Mouse (Mus musculus): ENCODE results near the gene Cant1. TPM values are rescaled to one million over a fixed set of nuclear protein-coding genes. Genes with fewer than 3 reads are reported as not detected.
"Not testable (repeated sequence)": the region's sequence is repeated elsewhere in the genome, so short reads cannot be mapped to it uniquely, and the experiment has no call there.

Gene Cant1
- polyA plus RNA-seq, 1 experiment from 2014 or later, result 21.7 TPM

DNA sequence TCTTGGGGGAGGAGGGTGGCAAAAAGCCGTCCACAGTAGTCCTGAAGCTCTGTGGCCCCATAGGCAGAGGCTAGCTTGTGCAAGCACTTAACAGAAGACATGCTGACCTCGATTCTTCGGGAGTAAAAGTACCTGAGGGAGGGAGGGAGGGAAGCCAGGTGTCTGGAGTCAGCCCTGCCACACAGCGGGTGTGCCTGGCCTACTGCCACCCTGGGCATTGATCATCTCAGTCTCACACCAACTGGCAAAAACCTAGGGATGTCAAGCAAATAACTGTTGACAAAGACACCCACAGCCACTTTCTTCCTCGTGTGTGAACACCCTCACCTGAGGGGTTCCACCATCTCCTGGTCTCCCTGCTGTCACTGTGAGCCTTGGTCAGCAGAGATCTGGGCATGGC, 24.9 kb downstream of the Cant1 start:
- Histone ChIP-seq H3K27me3 (ENCODE audit: control insufficient read depth, insufficient read depth, low read length) (no peaks in the 10 kb centered on the region), H3K36me3 (ENCODE audit: control insufficient read depth, insufficient read depth, low read length) (no peaks in the 10 kb centered on the region), H3K4me3 (ENCODE audit: low read depth, low read length) (no peak overlapping the region), H3K27ac (ENCODE audit: low read depth, low read length) (no peak overlapping the region), H3K9me3 (ENCODE audit: control insufficient read depth, low read length) (no peaks in the 10 kb centered on the region), H3K4me1 (ENCODE audit: control insufficient read depth, insufficient read depth, low read length) (no peaks in the 10 kb centered on the region), H3K9ac (ENCODE audit: low read length) (no peak overlapping the region), H3K4me2 (no peak overlapping the region)
- ATAC-seq (ENCODE audit: low FRiP score), result no peak
- no peak for DNase-seq (ENCODE audit: low spot score, missing footprints)
- 78% methylated on average over 5 of the region's 5 CpGs for WGBS

DNA sequence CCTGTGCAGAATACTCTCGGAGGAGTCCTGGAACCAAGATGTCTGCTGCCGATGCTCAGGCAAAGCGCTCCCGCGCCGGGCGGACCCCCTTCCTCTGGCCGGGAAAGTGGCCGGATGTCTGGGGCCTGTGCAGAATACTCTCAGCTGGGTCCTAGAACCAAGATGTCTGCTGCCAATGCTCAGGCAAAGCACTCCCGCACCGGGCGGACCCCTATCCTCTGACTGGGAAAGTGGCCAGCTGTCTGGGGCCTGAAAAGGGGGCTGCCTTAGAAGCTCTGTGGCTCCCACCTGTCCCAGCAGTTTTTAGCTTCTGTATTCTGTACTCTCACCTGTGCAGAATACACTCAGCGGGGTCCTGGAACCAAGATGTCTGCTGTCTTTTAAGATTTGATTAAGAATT, 31.1 kb downstream of the Cant1 start:
- H3K9ac ChIP-seq (ENCODE audit: low read length); DNase-seq (ENCODE audit: low spot score, missing footprints); H3K4me3 ChIP-seq (ENCODE audit: low read depth, low read length); H3K4me1 ChIP-seq (ENCODE audit: control insufficient read depth, insufficient read depth, low read length); ATAC-seq (ENCODE audit: low FRiP score); H3K4me2 ChIP-seq; H3K36me3 ChIP-seq (ENCODE audit: control insufficient read depth, insufficient read depth, low read length); H3K27ac ChIP-seq (ENCODE audit: low read depth, low read length); H3K9me3 ChIP-seq (ENCODE audit: control insufficient read depth, low read length); H3K27me3 ChIP-seq (ENCODE audit: control insufficient read depth, insufficient read depth, low read length): not testable (repeated sequence)
- WGBS, result 92% methylated on average over 13 of the region's 13 CpGs

DNA sequence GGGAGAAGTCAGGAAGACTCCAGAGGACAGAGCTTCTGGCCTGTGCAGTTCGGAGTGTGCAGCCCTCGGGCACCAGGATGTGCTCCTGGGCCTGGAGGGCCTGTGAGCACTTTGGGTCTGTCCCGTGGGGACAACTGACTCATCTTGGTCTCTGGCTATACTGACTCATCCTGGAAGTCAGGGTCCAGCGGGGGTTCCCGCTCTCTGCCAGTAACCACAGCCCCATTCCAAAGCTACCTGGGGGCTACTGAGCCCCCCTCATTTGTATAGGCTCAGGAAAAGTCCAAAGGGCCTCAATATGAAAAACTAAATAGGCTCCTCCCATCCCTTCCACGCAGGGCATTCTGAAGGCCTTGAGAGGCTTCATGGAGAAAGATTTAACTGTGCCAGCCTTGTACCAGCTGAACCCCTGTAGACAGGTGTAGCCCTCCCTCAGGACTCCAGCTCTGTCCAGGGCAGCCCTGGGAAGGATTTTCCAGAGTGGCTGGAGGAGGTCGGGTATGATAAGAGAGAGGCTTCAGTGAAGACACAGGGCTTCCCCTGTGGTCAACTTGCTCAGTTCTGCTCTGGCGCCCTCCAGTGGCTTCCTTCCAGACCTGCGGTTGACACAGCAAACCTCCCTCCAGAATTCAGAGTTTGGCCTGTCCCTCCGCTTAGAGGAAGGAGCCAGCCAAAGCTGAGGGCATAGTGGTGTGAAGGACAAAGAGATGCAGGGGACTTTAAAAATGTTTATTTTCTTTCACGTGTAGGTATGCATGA, 39.5 kb downstream of the Cant1 start:
- 46% methylated on average over 11 of the region's 11 CpGs for WGBS
- Histone ChIP-seq H3K4me2 (no peak overlapping the region), H3K4me3 (ENCODE audit: low read depth, low read length) (no peak overlapping the region), H3K27ac (ENCODE audit: low read depth, low read length) (no peak overlapping the region), H3K27me3 (ENCODE audit: control insufficient read depth, insufficient read depth, low read length) (no peaks in the 10 kb centered on the region), H3K9ac (ENCODE audit: low read length) (no peak overlapping the region), H3K9me3 (ENCODE audit: control insufficient read depth, low read length) (no peaks in the 10 kb centered on the region), H3K36me3 (ENCODE audit: control insufficient read depth, insufficient read depth, low read length) (no peaks in the 10 kb centered on the region), H3K4me1 (ENCODE audit: control insufficient read depth, insufficient read depth, low read length) (no peaks in the 10 kb centered on the region)
- DNase-seq (ENCODE audit: low spot score, missing footprints), result peak; percentile 97
- 0 out of 2 replicates have a peak, but pooled peaks have one; percentile 22 for ATAC-seq (ENCODE audit: low FRiP score)

DNA sequence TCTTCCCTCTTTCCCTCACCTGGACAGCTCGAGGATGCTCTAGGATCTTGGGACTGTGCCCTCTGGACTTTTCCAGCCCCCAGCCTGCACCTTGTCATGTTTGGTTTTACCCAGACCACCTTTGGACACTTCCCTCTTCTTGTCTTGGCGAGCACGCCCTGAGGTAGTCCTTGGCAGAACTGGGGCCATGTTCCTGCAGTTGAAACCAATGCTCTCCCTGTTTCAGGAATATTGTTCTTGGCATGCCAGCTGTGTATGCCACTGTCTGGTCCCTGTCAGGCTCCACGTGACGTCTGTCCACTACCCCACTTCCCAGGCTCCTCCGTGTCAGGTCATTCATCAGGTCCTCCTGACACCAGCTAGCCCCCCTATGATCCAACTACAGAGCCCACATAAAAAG, 40.2 kb downstream of the Cant1 start:
- no peaks in the 10 kb centered on the region for H3K9me3 ChIP-seq (ENCODE audit: control insufficient read depth, low read length)
- no peaks in the 10 kb centered on the region for H3K4me1 ChIP-seq (ENCODE audit: control insufficient read depth, insufficient read depth, low read length)
- no peak overlapping the region for H3K4me3 ChIP-seq (ENCODE audit: low read depth, low read length)
- 83% methylated on average over 6 of the region's 6 CpGs for WGBS
- no peak overlapping the region for H3K27ac ChIP-seq (ENCODE audit: low read depth, low read length)
- no peaks in the 10 kb centered on the region for H3K36me3 ChIP-seq (ENCODE audit: control insufficient read depth, insufficient read depth, low read length)
- no peak for DNase-seq (ENCODE audit: low spot score, missing footprints)
- no peak overlapping the region for H3K9ac ChIP-seq (ENCODE audit: low read length)
- no peak for ATAC-seq (ENCODE audit: low FRiP score)
- H3K27me3 ChIP-seq (ENCODE audit: control insufficient read depth, insufficient read depth, low read length), result no peaks in the 10 kb centered on the region
- no peak overlapping the region for H3K4me2 ChIP-seq

DNA sequence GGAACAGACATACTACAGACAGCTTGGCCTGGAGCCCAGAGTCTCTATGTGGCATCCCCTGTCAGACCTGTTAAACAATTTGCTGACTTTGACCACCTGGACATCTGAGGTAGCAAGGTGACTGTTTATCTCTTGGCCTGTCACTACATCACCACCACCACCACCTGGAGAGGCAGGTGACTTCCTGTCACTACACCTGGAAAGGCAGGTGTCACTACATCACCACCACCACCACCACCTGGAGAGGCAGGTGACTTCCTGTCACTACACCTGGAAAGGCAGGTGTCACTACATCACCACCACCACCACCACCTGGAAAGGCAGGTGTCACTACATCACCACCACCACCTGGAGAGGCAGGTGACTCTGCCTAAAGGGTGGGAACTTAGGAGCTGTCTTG, 42.6 kb downstream of the Cant1 start:
- not testable (repeated sequence) for ATAC-seq (ENCODE audit: low FRiP score); H3K9ac ChIP-seq (ENCODE audit: low read length); DNase-seq (ENCODE audit: low spot score, missing footprints); H3K4me2 ChIP-seq; H3K4me3 ChIP-seq (ENCODE audit: low read depth, low read length); H3K36me3 ChIP-seq (ENCODE audit: control insufficient read depth, insufficient read depth, low read length); H3K27me3 ChIP-seq (ENCODE audit: control insufficient read depth, insufficient read depth, low read length); H3K9me3 ChIP-seq (ENCODE audit: control insufficient read depth, low read length); H3K4me1 ChIP-seq (ENCODE audit: control insufficient read depth, insufficient read depth, low read length); H3K27ac ChIP-seq (ENCODE audit: low read depth, low read length)

DNA sequence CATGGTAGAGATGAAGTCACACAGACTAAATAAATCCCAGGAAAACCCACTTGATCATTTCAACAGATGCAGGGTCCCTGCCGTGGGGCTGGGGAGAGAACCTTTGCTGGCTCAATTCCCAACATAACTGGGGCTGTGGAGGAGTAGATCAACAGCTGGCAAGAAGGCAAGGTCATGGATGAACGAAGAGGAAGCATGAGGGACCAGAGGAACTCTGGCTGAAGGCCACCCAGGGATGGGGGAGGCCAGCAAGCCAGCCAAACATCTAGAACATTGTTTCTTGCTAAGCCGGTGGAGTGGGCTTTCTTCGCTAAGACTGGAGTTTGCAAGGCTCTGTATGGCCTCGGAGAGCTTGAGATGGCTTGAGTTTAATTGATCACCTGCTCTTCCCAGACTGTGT, 43.0 kb downstream of the Cant1 start:
- H3K4me1 ChIP-seq (ENCODE audit: control insufficient read depth, insufficient read depth, low read length), result no peaks in the 10 kb centered on the region
- no peaks in the 10 kb centered on the region for H3K36me3 ChIP-seq (ENCODE audit: control insufficient read depth, insufficient read depth, low read length)
- no peaks in the 10 kb centered on the region for H3K9me3 ChIP-seq (ENCODE audit: control insufficient read depth, low read length)
- no peaks in the 10 kb centered on the region for H3K27me3 ChIP-seq (ENCODE audit: control insufficient read depth, insufficient read depth, low read length)
- H3K4me2 ChIP-seq, result no peak overlapping the region
- ATAC-seq (ENCODE audit: low FRiP score) (no peak), DNase-seq (ENCODE audit: low spot score, missing footprints) (peak; percentile 56)
- H3K9ac ChIP-seq (ENCODE audit: low read length), result no peak overlapping the region
- WGBS, result 91% methylated on average over 5 of the region's 5 CpGs
- no peak overlapping the region for H3K27ac ChIP-seq (ENCODE audit: low read depth, low read length)
- H3K4me3 ChIP-seq (ENCODE audit: low read depth, low read length), result no peak overlapping the region

DNA sequence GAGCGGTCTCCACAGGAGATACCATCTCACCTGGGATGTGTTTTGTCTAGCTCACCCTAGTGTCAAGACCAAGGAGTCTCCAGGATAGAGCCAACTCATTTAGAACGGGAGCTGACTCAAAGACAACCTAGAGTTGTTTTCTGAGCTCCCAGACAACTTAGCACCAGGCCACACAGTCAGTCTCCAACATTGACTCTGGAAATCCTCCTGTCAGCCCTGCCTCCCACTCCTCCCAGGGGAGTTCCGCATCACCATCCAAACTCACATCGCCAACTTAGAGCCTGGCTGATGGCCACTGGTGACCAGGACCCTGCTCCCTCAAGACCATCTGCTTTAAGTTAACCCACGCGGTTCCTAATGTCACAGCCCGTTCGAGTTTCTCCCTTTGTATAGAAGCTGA, 43.4 kb downstream of the Cant1 start:
- Histone ChIP-seq H3K4me2 (no peak overlapping the region), H3K36me3 (ENCODE audit: control insufficient read depth, insufficient read depth, low read length) (no peaks in the 10 kb centered on the region), H3K4me3 (ENCODE audit: low read depth, low read length) (no peak overlapping the region), H3K9ac (ENCODE audit: low read length) (no peak overlapping the region), H3K27ac (ENCODE audit: low read depth, low read length) (no peak overlapping the region), H3K27me3 (ENCODE audit: control insufficient read depth, insufficient read depth, low read length) (no peaks in the 10 kb centered on the region), H3K9me3 (ENCODE audit: control insufficient read depth, low read length) (no peaks in the 10 kb centered on the region), H3K4me1 (ENCODE audit: control insufficient read depth, insufficient read depth, low read length) (no peaks in the 10 kb centered on the region)
- no peak for ATAC-seq (ENCODE audit: low FRiP score)
- DNase-seq (ENCODE audit: low spot score, missing footprints), result peak; percentile 66
- WGBS, result 85% methylated on average over 8 of the region's 8 CpGs

DNA sequence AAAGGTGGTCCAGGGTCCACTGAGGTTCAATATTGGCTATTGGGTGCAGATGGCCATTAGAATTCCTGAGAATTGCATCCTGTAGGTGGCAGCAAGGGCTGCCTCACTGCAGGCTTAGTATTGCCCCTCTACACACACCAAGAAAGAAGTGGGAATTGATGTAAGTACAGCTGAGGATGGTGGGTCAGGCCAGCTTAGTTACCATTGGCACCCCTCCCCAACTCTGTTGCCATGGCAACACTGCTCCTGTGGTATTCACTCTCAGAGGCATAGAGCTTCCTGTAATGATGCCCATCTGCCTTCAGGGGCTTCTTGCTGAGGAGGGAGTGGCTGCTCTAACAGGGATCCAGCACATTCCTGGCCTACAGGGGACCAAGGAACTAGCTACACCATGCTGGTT, 43.9 kb downstream of the Cant1 start:
- Histone ChIP-seq H3K27me3 (ENCODE audit: control insufficient read depth, insufficient read depth, low read length) (no peaks in the 10 kb centered on the region), H3K4me2 (no peak overlapping the region), H3K9me3 (ENCODE audit: control insufficient read depth, low read length) (no peaks in the 10 kb centered on the region), H3K9ac (ENCODE audit: low read length) (no peak overlapping the region), H3K27ac (ENCODE audit: low read depth, low read length) (no peak overlapping the region), H3K4me3 (ENCODE audit: low read depth, low read length) (no peak overlapping the region), H3K4me1 (ENCODE audit: control insufficient read depth, insufficient read depth, low read length) (no peaks in the 10 kb centered on the region), H3K36me3 (ENCODE audit: control insufficient read depth, insufficient read depth, low read length) (no peaks in the 10 kb centered on the region)
- ATAC-seq (ENCODE audit: low FRiP score) (no peak), DNase-seq (ENCODE audit: low spot score, missing footprints) (peak; percentile 84)

DNA sequence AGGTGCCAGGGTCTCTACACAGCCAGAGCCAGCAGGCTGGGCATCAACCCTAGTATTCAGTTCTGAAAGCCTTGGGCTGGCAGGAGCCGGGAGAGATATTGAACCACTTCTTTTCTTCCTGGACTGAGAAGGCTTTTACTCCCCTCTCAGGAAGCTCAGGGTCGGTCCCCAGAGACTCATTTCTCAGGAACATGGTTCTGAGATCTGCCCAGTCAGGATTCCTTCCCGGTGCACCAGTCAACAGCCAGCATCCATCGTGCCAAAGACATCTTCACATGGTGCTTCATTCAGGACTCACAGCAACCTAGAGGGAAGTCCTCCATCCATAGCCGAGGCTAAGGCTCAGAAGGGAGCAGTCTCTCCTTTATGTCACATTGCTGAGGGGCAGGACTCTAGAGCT, 44.4 kb downstream of the Cant1 start:
- Histone ChIP-seq H3K9me3 (ENCODE audit: control insufficient read depth, low read length) (no peaks in the 10 kb centered on the region), H3K9ac (ENCODE audit: low read length) (no peak overlapping the region), H3K4me2 (no peak overlapping the region), H3K27me3 (ENCODE audit: control insufficient read depth, insufficient read depth, low read length) (no peaks in the 10 kb centered on the region), H3K27ac (ENCODE audit: low read depth, low read length) (no peak overlapping the region), H3K36me3 (ENCODE audit: control insufficient read depth, insufficient read depth, low read length) (no peaks in the 10 kb centered on the region), H3K4me1 (ENCODE audit: control insufficient read depth, insufficient read depth, low read length) (no peaks in the 10 kb centered on the region), H3K4me3 (ENCODE audit: low read depth, low read length) (no peak overlapping the region)
- DNase-seq (ENCODE audit: low spot score, missing footprints) (peak; percentile 57), ATAC-seq (ENCODE audit: low FRiP score) (no peak)
- 59% methylated on average over 5 of the region's 5 CpGs for WGBS
